Mouse (Mus musculus): ENCODE measurements around the gene Tnfrsf1b.

DNA sequence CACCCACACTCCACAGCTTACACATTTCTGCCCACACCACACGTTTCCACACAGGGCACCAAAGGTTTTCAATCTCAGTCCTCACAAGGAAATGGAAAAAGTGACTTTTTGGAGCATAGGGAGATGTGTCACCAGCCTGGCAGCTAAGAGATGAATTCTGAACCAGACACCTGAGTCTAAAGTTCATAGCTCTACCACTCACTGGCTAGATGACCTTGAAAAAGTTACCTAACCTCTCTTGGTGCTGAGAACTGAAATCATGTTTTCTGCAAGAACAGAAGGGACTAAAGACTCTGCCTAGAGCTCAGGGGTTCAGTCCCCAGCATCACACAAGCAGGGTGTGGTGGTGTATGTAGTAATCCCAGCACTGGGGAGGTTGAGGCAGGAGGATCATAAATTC is 26.7 kb downstream of the Tnfrsf1b start:
- TF ChIP-seq CTCF (conservative IDR thresholded peaks at IDR 0.05; ENCODE audit: insufficient read depth, insufficient read length, low read depth, low read length) = no peak
- TF ChIP-seq POLR2A (IDR thresholded peaks at IDR 0.05; ENCODE audit: low read depth, low read length) = no peak

Data from kidney, adult 2 months (tissue).